24 mouse cellular contexts compared by ENCODE assay signal in genomic region chr16:46735140-46735539, GRCm38 (mm10).
"Had no signal": no experiment of that assay in that cellular context is flagged by ENCODE, and none has a peak within 500 bp of the region (broad histone marks: within the 10 kb centered on the region; RNA-seq: fewer than 3 reads in every experiment).

No protein-coding gene starts in this region.

- DNase-seq: gastrocnemius, adult 2 months; gastrocnemius, postnatal 10 days; gastrocnemius, postnatal 25 days; heart, adult 18-20 months; heart, postnatal 10 days; heart, postnatal 4 days; kidney, adult 11 months; kidney, adult 2 months; kidney, adult 9 months; kidney, postnatal 14 days; kidney, postnatal 36 days; layer of hippocampus, adult 9-11 months; layer of hippocampus, postnatal 36 days; left cerebral cortex, postnatal 4 days had no signal

- H3K4me1 ChIP-seq: hindbrain, embryonic 10.5 days; hindbrain, embryonic 12.5 days; kidney, embryonic 15.5 days; limb, embryonic 13.5 days; limb, embryonic 15.5 days; liver, embryonic 12.5 days had no signal

- H3K27ac ChIP-seq: gastrocnemius, adult 2 months; heart, embryonic 10.5 days; hindbrain, embryonic 10.5 days; hindbrain, embryonic 12.5 days; hindbrain, embryonic 14.5 days; kidney, embryonic 15.5 days; kidney, postnatal 0 days; limb, embryonic 13.5 days; limb, embryonic 15.5 days; liver, embryonic 12.5 days had no signal

- H3K4me3 ChIP-seq: gastrocnemius, adult 2 months; heart, embryonic 10.5 days; heart, embryonic 12.5 days; hindbrain, embryonic 10.5 days; hindbrain, embryonic 12.5 days; kidney, embryonic 15.5 days; limb, embryonic 13.5 days; limb, embryonic 15.5 days; liver, embryonic 12.5 days had no signal
